10 mouse cellular contexts compared by ENCODE assay signal in genomic region chr9:14059228-14059779, GRCm38 (mm10).
DNase-seq lines count a peak whose midpoint lies in the region; ATAC-seq lines count a peak whose summit lies in the region.
"Had no signal": no experiment of that assay in that cellular context is flagged by ENCODE, and none has a peak within 500 bp of the region (broad histone marks: within the 10 kb centered on the region; RNA-seq: fewer than 3 reads in every experiment).

No protein-coding gene starts in this region.

- H3K4me3 ChIP-seq in midbrain, embryonic 12.5 days: no peak overlapping the region
- H3K4me3 ChIP-seq in midbrain, embryonic 11.5 days (ENCODE audit: low read depth, low read length): no peak overlapping the region

- H3K4me1 ChIP-seq in midbrain, embryonic 12.5 days: peaks cover 15% of the 10 kb centered on the region
- H3K4me1 ChIP-seq in midbrain, embryonic 11.5 days (ENCODE audit: control insufficient read depth, insufficient read depth, low read length): peaks cover 4% of the 10 kb centered on the region; the same call in 1 of the 2 replicates

- WGBS in midbrain, embryonic 12.5 days: 40% methylated on average over 7 of the region's 7 CpGs
- 54% methylated on average over 7 of the region's 7 CpGs for WGBS in midbrain, embryonic 11.5 days

- no peak for ATAC-seq in midbrain, embryonic 12.5 days (ENCODE audit: low FRiP score, low read depth)
- no peak for ATAC-seq in midbrain, embryonic 11.5 days (ENCODE audit: low FRiP score)

- no peak overlapping the region for H3K9ac ChIP-seq in midbrain, embryonic 12.5 days (replicated peaks)
- H3K9ac ChIP-seq in midbrain, embryonic 11.5 days (ENCODE audit: low read length): no peak overlapping the region

- H3K9me3 ChIP-seq in midbrain, embryonic 12.5 days: no peaks in the 10 kb centered on the region
- no peaks in the 10 kb centered on the region for H3K9me3 ChIP-seq in midbrain, embryonic 11.5 days (ENCODE audit: control insufficient read depth, low read length)

- peaks cover 6% of the 10 kb centered on the region for H3K27me3 ChIP-seq in midbrain, embryonic 12.5 days
- no peaks in the 10 kb centered on the region for H3K27me3 ChIP-seq in midbrain, embryonic 11.5 days (ENCODE audit: control insufficient read depth, insufficient read depth, low read length)
- no peaks in the 10 kb centered on the region for H3K27me3 ChIP-seq in splenic B cell, adult 2 months (ENCODE audit: control insufficient read depth, insufficient read depth, low read length, poor library complexity, severe bottlenecking)

- no peaks in the 10 kb centered on the region for H3K36me3 ChIP-seq in midbrain, embryonic 12.5 days
- no peaks in the 10 kb centered on the region for H3K36me3 ChIP-seq in midbrain, embryonic 11.5 days (ENCODE audit: control insufficient read depth, insufficient read depth, low read length)
- no peaks in the 10 kb centered on the region for H3K36me3 ChIP-seq in splenic B cell, adult 2 months (ENCODE audit: control insufficient read depth, insufficient read depth, low read length, poor library complexity, severe bottlenecking)

- DNase-seq in heart, adult 11 months: peak; percentile 91
- DNase-seq in heart, postnatal 25 days (ENCODE audit: low spot score): no peak
- no peak for DNase-seq in midbrain, embryonic 11.5 days (ENCODE audit: low spot score, missing footprints)
- DNase-seq in forelimb bud, embryonic 11.5 days (ENCODE audit: low read depth, low spot score): peak; percentile 11
- DNase-seq in splenic B cell, adult 2 months (ENCODE audit: low read depth, low spot score): peak; percentile 28
- no peak for DNase-seq in urinary bladder, adult 18-20 months (ENCODE audit: low spot score in 2 of 2)
- no peak for DNase-seq in layer of hippocampus, postnatal 36 days
- DNase-seq: right cerebral cortex, postnatal 14 days had no signal

- no peak overlapping the region for H3K4me2 ChIP-seq in midbrain, embryonic 12.5 days (replicated peaks)
- H3K4me2 ChIP-seq in midbrain, embryonic 11.5 days: no peak overlapping the region

- H3K27ac ChIP-seq in midbrain, embryonic 12.5 days (replicated peaks): 0 out of 2 replicates have a peak overlapping the region, but pooled peaks have one; percentile 11
- H3K27ac ChIP-seq in midbrain, embryonic 11.5 days (ENCODE audit: low read depth, low read length): no peak overlapping the region
- H3K27ac ChIP-seq: macrophage had no signal

- intact Hi-C loops in heart, postnatal 25 days (cut with DNase I): no loop called here

Comparison
In these comparisons a context has a peak if more than half of its experiments do, and no peak if none do; other contexts are left out.
1. DNase-seq: peak in heart, adult 11 months (single experiment), forelimb bud, embryonic 11.5 days (single experiment) and splenic B cell, adult 2 months (single experiment); none in heart, postnatal 25 days (single experiment), midbrain, embryonic 11.5 days (single experiment), urinary bladder, adult 18-20 months (0 of 2) and layer of hippocampus, postnatal 36 days (0 of 2).